Mouse (Mus musculus) right cerebral cortex, postnatal 10 days (tissue): ENCODE measurements around the gene Trem2.
"Not testable (repeated sequence)": the region's sequence is repeated elsewhere in the genome, so short reads cannot be mapped to it uniquely, and the experiment has no call there.

ENCODE experiments used
- DNase-seq, 2 experiments: peaks; one replicate each; pipeline ENCODE4 v3.0.0; 2021; ENCODE audit warnings: low spot score in 2 of 2

Trem2 gene

GRCm38 (mm10) chr17:48346231-48346630 lies at the start of gene Trem2:
Gene Trem2, plus strand, starts transcription at chr17:48346401.
- no peak for DNase-seq

GRCm38 (mm10) chr17:48299203-48299602 lies 47.0 kb upstream of the Trem2 start, which contains the start of gene Treml2:
Gene Treml2, plus strand, starts transcription at chr17:48299498.
- no peak for DNase-seq

- DNase-seq = no peak
Measured at GRCm38 (mm10) chr17:48299756-48300155, 46.4 kb upstream of the Trem2 start.

GRCm38 (mm10) chr17:48300199-48300598 lies 46.0 kb upstream of the Trem2 start:
- no peak for DNase-seq

- DNase-seq = no peak
Measured at GRCm38 (mm10) chr17:48300861-48301260, 45.3 kb upstream of the Trem2 start.

GRCm38 (mm10) chr17:48301792-48302191 lies 44.4 kb upstream of the Trem2 start:
- DNase-seq = no peak

- DNase-seq = no peak
Measured at GRCm38 (mm10) chr17:48312124-48312523, 34.1 kb upstream of the Trem2 start.

GRCm38 (mm10) chr17:48315905-48316579 lies 30.2 kb upstream of the Trem2 start, which contains the start of gene B430306N03Rik:
Gene B430306N03Rik, plus strand, starts transcription at chr17:48316141.
- DNase-seq = not testable (repeated sequence)

- no peak for DNase-seq
Measured at GRCm38 (mm10) chr17:48318686-48319085, 27.5 kb upstream of the Trem2 start.

GRCm38 (mm10) chr17:48321279-48321678 lies 24.9 kb upstream of the Trem2 start:
- no peak for DNase-seq

GRCm38 (mm10) chr17:48323236-48323635 lies 23.0 kb upstream of the Trem2 start:
- DNase-seq = no peak

- DNase-seq = no peak
Measured at GRCm38 (mm10) chr17:48324258-48324657, 21.9 kb upstream of the Trem2 start.

- DNase-seq = no peak
Measured at GRCm38 (mm10) chr17:48325093-48325492, 21.1 kb upstream of the Trem2 start.

- DNase-seq = peak in 1 of 2 experiments; percentile 40
Measured at GRCm38 (mm10) chr17:48325638-48326037, 20.6 kb upstream of the Trem2 start.

- DNase-seq = peak; percentile 76 to 90
Measured at GRCm38 (mm10) chr17:48326656-48327055, 19.5 kb upstream of the Trem2 start.

- no peak for DNase-seq
Measured at GRCm38 (mm10) chr17:48332524-48332923, 13.7 kb upstream of the Trem2 start.

GRCm38 (mm10) chr17:48334186-48334585 lies 12.0 kb upstream of the Trem2 start:
- DNase-seq = no peak

GRCm38 (mm10) chr17:48336857-48337256 lies 9.3 kb upstream of the Trem2 start:
- peak; percentile 74 to 88 for DNase-seq

GRCm38 (mm10) chr17:48340267-48340666 lies 5.9 kb upstream of the Trem2 start:
- no peak for DNase-seq

GRCm38 (mm10) chr17:48341947-48342346 lies 4.3 kb upstream of the Trem2 start:
- DNase-seq = no peak

- DNase-seq = no peak
Measured at GRCm38 (mm10) chr17:48343065-48343464, 3.1 kb upstream of the Trem2 start.

- DNase-seq = no peak
Measured at GRCm38 (mm10) chr17:48345824-48346223, 377 bp upstream of the Trem2 start.

GRCm38 (mm10) chr17:48346834-48347233 lies 633 bp downstream of the Trem2 start:
- no peak for DNase-seq

GRCm38 (mm10) chr17:48347287-48347686 lies 1.1 kb downstream of the Trem2 start:
- DNase-seq = no peak
